Mouse (Mus musculus) neutrophil, adult 5-6 weeks (primary cell): ENCODE data around the gene Nfib. TPM values are rescaled to one million over a fixed set of nuclear protein-coding genes. Genes with fewer than 3 reads are reported as not detected.

Experiments used
- ATAC-seq: fragments of 151-379, 151-347 bp; 2 replicates; pipeline ENCODE4 v1.8.0; 2017; ENCODE audit warnings: mild to moderate bottlenecking, moderate TSS enrichment; ENCODE audit not compliant: insufficient number of reproducible peaks, poor library complexity, low FRiP score, severe bottlenecking; ENCODE audit errors: extremely low read depth
- total RNA-seq: library from RNA; stranded (forward); fragments of 200-1000 nt; gene quantifications from 2 replicates; pipeline ENCODE4 v1.2.3, GENCODE M21; 2017

Nfib gene
- total RNA-seq, 1 experiment from 2014 or later = not detected

DNA sequence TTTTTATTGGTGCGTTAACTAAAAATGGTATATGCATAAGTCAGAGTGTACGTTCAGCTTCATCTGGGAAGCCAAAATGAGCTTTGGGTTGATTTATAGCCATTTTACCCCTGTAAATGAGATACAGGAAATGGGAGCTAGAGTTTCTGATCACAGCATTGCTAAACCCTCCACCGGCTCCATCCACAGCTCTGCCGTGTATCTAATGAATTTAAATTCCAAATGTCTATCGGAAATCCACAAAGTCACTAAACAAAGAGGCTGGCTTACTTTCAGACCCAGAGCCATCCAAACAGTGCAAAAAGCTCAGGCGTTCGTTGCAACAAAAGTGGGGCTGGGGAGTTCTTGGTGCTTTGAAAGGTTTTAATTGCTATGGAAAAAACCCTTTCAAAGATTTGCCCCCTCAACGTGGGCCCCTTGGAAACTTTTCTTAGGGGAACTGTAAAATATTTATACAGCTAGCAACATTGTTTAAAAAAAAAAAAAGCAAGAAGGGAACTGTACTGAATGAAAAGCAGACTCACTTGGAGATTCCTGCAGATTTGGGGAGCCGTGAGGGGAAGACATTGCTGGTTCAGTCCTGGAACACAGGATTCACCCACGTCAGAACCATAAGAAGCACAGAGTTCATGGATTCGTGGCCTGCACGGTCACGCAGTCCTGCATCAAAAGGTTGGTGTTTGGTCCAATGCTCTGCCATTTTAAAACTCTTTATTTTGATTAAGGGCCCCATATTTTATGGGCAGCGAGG, 100.3 kb downstream of the Nfib start:
- ATAC-seq = no peak

DNA sequence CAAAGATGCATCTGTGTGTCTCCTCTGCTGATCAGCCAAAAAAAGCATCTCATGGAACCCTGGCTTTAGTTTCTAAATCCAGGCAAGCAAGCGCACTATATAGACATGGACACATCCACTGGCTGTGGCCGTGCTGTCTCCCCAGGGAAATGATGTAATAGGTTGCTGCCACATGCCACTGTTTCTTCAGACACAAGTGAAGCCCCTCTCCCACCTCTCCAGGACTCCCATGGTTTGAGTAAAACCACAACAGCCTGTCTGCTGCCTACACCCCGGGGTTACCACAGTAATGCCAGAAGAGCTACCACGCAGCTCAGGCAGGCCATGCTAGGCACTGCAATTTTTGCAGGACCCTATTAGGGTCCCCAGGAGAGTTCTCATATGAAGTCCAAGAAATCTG, 101.0 kb downstream of the Nfib start:
- no peak for ATAC-seq

DNA sequence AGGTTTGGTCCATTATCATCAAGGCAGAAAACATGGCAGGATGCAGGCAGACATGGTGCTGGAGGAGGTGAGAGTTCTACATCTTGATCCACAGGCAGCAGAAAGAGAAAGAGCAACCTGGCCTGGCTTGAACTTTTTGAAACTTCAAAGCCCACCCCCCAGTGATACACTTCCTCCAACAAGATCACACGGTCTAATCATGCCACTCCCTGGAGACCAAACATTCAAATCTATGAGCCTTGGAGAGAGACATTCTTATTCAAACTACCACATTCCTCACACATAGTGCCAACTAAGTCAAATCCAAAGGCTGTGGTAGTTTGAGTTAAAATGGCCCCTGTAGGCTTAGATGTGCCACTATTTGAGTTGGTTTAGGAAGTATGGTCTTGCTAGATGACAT, 104.9 kb downstream of the Nfib start:
- no peak for ATAC-seq

DNA sequence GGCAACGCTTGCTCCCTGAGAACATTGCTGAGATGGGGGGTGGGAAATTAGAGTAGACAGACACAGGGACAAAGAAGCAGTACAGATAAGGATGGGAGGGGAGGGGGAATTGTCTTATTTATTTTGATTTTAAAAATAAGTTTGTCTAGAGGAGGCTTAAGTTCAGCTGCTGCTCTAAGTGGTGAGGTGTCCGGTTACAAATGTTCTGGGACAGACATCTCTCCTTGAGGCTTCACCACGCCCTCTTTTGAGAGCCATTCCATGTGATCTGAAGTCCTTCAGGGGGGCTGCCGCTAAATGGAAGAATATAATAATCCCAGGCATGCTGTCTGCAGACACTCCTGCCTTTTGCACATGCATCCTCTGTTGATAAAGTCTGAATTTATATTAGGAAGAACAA, 107.1 kb downstream of the Nfib start:
- no peak for ATAC-seq

GRCm38 (mm10) chr4:82593681-82594666, 111.6 kb downstream of the Nfib start:
- ATAC-seq = no peak

- ATAC-seq = no peak
Measured at GRCm38 (mm10) chr4:82592086-82593030, 113.2 kb downstream of the Nfib start.

DNA sequence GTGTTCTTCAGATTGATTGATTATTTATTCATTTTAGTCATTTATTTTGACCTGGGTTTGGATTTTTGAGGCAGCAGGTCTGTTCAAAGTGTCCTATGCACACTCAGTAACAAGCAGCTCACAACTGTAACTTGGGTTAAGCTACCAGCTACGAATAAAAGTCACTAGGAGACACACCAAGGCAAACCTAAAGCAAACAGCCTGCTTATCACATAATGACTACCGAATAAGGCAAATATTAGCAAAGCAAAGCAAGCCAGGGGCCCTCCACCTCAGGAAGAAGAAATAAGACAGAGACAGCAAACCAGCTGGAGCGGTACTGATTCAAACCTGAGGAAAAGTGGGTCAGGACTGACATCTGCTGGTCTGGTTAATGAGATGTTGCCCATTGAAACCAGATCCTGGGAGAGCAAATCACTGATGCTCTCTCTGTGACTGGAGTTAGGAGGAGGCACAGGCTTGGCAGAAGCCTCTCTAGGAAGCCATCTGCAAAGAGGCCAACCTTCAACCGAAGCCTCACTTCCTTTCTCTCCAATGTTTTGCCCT, 116.1 kb downstream of the Nfib start:
- no peak for ATAC-seq

DNA sequence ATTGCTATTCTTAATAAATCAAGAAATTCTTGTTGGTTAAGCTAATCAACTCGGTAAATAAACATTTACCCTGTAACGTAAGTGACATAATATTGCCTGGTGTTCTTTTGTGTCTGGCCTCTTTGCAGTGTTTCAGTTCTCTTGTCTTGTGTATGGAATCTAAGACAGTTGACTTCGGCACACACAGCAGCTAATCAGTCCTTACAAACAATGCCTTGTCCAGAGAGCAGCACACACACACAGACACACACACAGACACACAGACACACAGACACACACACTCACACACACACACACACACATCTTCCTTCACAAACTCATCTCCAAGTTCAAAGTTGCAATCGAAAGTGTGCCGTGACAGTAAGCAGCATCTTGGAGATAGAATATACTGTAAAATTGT, 116.8 kb downstream of the Nfib start:
- ATAC-seq = no peak

- ATAC-seq = no peak
Measured at GRCm38 (mm10) chr4:82587146-82587870, 118.2 kb downstream of the Nfib start.

- no peak for ATAC-seq
Measured at GRCm38 (mm10) chr4:82586637-82587036, 118.9 kb downstream of the Nfib start.

DNA sequence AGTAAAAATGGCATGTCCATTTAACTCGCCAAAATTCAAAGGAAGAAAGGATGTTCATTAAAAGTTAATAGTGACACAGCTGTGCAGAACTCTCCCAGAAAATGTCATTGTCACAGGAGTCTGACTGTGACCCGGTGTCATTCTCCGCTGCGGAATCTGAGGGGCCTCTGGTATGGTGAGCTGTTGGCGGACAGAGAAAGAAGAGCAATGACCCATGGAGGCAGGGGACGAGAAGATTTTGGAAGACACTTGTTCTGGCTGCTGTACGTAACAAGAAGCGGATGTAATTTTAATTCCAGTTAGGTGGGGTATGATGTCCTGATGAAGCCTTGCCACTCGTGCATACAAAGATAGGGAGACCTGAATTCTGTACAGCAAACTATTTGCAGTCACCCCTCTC, 120.0 kb downstream of the Nfib start:
- no peak for ATAC-seq

DNA sequence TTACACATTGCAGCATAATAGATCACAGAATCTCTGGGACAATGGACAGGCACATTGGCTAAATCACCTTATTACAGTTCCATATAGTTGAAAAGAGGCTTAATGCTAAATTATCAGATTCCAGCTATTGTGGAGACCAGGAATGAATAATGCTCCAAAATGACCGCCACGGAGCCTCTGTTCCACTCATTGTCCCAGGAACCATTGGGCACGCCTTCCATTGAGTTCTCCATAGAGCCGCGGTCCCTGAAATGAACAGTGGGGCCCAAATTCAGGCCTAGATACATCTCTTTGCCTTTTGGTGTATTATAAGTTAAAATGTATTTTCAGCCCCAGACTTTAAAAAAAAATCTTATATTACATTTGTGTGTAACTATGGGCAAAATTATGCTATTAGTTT, 120.5 kb downstream of the Nfib start:
- no peak for ATAC-seq

GRCm38 (mm10) chr4:82584548-82584947, 121.0 kb downstream of the Nfib start:
- ATAC-seq = no peak

- no peak for ATAC-seq
Measured at GRCm38 (mm10) chr4:82573291-82573605, 132.3 kb downstream of the Nfib start.

- ATAC-seq = no peak
Measured at GRCm38 (mm10) chr4:82572410-82573290, 132.9 kb downstream of the Nfib start.

GRCm38 (mm10) chr4:82558816-82559215, 146.7 kb downstream of the Nfib start:
- no peak for ATAC-seq

GRCm38 (mm10) chr4:82555673-82556171, 149.8 kb downstream of the Nfib start:
- no peak for ATAC-seq
